Mouse (Mus musculus) mouse trophoblast stem cell (cell line): Measurements from ENCODE around the gene Vmn1r73.

Source experiments
- in situ Hi-C, 2 experiments: fragments of 300-500 bp; cut with MseI, MboI; formaldehyde crosslinking; loops; 2 replicates in 1 of 2; 3 replicates in 1 of 2; pipeline ENCODE4 v1.15.1; 2025

Gene Vmn1r73

GRCm38 (mm10) chr7:11729966-11730365 lies at the start of gene Vmn1r73:
Gene Vmn1r73 (plus strand): TSS chr7:11730266.
- in situ Hi-C loops: no loop called here
